Mouse (Mus musculus): ENCODE results near the gene Mesp2. TPM values are rescaled to one million over a fixed set of nuclear protein-coding genes. Genes with fewer than 3 reads are reported as not detected.

Mesp2 gene
- polyA plus RNA-seq, 1 experiment = 7.6 TPM

DNA sequence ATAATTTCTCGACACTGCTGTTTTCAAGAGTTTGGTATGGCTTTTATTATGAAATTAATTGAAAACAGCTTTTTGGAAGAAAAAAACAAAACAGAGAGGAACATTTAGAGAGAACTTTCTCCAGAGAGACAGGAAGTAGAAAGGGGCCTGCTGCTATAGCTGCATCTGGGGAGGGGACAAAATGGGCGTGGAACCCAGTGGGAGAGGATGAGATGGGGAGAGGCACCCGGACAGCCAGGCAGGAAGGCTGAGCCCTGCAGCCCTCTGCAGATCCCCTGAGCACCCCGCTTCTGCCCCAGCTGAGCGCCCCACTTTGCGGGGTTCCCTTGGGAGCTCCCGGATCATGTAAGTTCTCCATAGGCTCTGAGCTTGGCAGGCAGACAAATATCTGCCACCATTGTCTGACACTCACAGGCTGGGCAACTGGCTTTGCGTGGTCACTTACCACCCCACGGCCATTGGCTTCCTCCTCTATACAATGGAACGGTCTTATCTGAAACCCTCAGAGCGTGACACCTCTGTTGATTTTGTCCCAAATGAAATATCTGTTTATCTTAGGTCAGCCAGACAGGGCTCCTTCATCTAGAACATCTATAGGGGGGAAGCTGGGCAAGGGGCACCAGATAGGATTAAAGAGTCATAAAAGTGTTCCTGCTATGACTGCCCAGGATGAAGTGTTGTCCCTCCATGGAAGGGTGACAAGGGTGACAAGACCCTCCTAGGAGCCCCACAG lies 47.8 kb downstream of the Mesp2 start:
- DNase-seq = no peak
- Histone ChIP-seq H3K4me3 (replicated peaks; ENCODE audit: extremely low read depth, low read depth, low read length) (no peak overlapping the region), H3K4me1 (ENCODE audit: control insufficient read depth, insufficient read depth, low read length) (no peaks in the 10 kb centered on the region)
- no peak for TF ChIP-seq CTCF (IDR thresholded peaks at IDR 0.05; ENCODE audit: insufficient read depth, low read length)
- TF ChIP-seq POLR2A (IDR thresholded peaks at IDR 0.05; ENCODE audit: borderline replicate concordance, extremely low read depth, low read depth, low read length) = no peak
- 40% methylated on average over 11 of the region's 11 CpGs for WGBS

DNA sequence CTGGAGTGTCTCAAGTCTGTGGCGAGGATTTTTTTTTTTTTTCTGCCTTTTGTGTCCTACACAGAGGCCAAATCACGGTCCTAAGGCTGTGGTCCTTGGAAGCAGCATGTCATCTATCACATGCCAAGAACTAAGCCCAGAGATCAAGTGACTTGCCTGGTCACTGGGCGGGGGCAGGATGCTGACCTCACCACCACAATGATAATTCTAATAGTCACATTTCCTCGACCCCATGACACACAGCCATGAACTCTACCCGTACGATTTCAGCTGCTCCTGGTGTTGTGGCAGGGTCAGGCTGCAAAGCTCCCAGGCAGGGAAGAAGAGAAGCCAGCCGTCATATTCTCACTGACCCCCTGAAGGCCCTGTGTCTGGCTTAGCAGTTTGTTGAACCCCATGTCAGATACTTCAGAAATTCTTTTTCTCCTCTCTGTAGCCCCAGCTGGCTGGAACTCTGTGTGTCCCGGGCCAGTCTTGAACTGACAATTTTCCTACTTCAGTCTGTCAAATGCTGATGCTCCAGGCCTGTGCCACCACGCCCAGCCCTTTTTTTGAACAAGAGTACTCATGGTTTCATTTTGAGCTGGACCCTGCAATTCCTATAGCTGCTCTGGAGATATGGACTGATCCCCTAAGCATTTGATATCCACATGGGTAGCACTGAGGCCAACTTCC lies 48.6 kb downstream of the Mesp2 start:
- no peak for DNase-seq
- TF ChIP-seq CTCF (IDR thresholded peaks at IDR 0.05; ENCODE audit: insufficient read depth, low read length) = no peak
- no peak for TF ChIP-seq POLR2A (IDR thresholded peaks at IDR 0.05; ENCODE audit: borderline replicate concordance, extremely low read depth, low read depth, low read length)
- Histone ChIP-seq H3K4me3 (replicated peaks; ENCODE audit: extremely low read depth, low read depth, low read length) (no peak overlapping the region), H3K4me1 (ENCODE audit: control insufficient read depth, insufficient read depth, low read length) (no peaks in the 10 kb centered on the region)
- 62% methylated on average over 9 of the region's 9 CpGs for whole genome bisulfite sequencing

DNA sequence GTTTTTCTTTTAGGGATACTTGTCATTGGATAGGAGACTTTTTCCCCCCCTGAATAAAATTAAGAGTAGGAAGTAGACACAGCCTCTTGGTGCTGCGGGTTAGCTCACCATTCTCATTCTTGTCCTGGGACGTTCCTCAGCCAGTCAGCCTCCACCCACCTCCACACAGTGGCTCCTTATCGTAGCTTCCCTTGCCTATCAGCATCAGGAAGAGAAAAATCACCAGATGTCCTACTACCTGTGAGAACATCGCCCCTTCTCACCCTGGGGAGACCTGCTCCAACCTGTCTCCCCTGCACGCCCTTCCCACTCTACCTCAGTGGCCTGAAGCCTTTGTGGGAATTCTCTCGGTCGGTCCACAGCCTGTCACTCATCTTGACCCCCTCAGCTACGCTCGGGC lies 50.3 kb downstream of the Mesp2 start, which contains the start of gene Anpep:
TSS of gene Anpep (minus strand) at position 249 of the 400 bp plus-strand sequence.
- TF ChIP-seq POLR2A (IDR thresholded peaks at IDR 0.05; ENCODE audit: borderline replicate concordance, extremely low read depth, low read depth, low read length) = no peak
- TF ChIP-seq CTCF (IDR thresholded peaks at IDR 0.05; ENCODE audit: insufficient read depth, low read length) = no peak
- Histone ChIP-seq H3K4me3 (replicated peaks; ENCODE audit: extremely low read depth, low read depth, low read length) (no peak within 1 kb of the TSS), H3K4me1 (ENCODE audit: control insufficient read depth, insufficient read depth, low read length) (no peaks in the 10 kb centered on the region)
- 72% methylated on average over 9 of the region's 9 CpGs for WGBS
- no peak for DNase-seq

DNA sequence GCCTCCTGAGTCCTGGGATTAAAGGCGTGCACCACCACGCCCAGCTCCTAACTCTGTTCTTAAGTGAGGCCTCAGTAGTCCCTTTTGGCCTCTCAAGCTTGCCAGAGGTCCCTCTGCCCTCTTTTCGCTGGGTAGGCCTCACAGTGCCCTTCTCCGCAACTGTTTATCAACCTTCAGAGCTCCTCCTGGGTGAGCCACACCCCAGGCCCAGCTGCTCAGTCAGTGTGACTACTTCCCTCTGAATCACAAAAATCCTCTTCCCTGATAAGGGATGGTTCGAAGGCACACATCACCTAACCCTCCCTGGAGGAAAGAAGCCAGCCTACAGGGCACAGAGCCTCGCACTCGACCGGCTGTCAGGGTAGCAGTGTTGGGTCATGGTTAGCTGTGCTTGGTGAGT lies 51.3 kb downstream of the Mesp2 start:
- Histone ChIP-seq H3K4me3 (replicated peaks; ENCODE audit: extremely low read depth, low read depth, low read length) (no peak overlapping the region), H3K4me1 (ENCODE audit: control insufficient read depth, insufficient read depth, low read length) (no peaks in the 10 kb centered on the region)
- no peak for DNase-seq
- no peak for TF ChIP-seq POLR2A (IDR thresholded peaks at IDR 0.05; ENCODE audit: borderline replicate concordance, extremely low read depth, low read depth, low read length)
- TF ChIP-seq CTCF (IDR thresholded peaks at IDR 0.05; ENCODE audit: insufficient read depth, low read length) = no peak
- 90% methylated on average over 8 of the region's 8 CpGs for WGBS

Other genes starting within 250 kb of the Mesp2 start
- gene Rhcg, start 193.1 kb upstream of the Mesp2 start, polyA plus RNA-seq (2012; rRNA removed) = not detected in 2 replicates
- 0.12 and 0.17 TPM in 2 replicates for gene Ticrr, start 150.5 kb upstream of the Mesp2 start, polyA plus RNA-seq (2012; rRNA removed)
- 3.5 and 3.8 TPM in 2 replicates for gene Kif7, start 95.0 kb upstream of the Mesp2 start, polyA plus RNA-seq (2012; rRNA removed)
- gene Plin1, start 77.8 kb upstream of the Mesp2 start, polyA plus RNA-seq (2012; rRNA removed) = 48.1 and 83.8 TPM in 2 replicates
- gene Pex11a, start 67.6 kb upstream of the Mesp2 start, polyA plus RNA-seq (2012; rRNA removed) = 17.9 and 18.6 TPM in 2 replicates
- 1.7 and 1.8 TPM in 2 replicates for gene Wdr93, start 67.6 kb upstream of the Mesp2 start, polyA plus RNA-seq (2012; rRNA removed)
- gene Mesp1, start 16.9 kb upstream of the Mesp2 start, polyA plus RNA-seq (2012; rRNA removed) = 18.8 and 27.6 TPM in 2 replicates
- gene Anpep, start 50.3 kb downstream of the Mesp2 start, polyA plus RNA-seq (2012; rRNA removed) = 72.8 and 80.7 TPM in 2 replicates
- 13.1 and 15.6 TPM in 2 replicates for gene Ap3s2, start 109.9 kb downstream of the Mesp2 start, polyA plus RNA-seq (2012; rRNA removed)
- 13.1 and 17.2 TPM in 2 replicates for gene Arpin, start 124.6 kb downstream of the Mesp2 start, polyA plus RNA-seq (2012; rRNA removed)
- gene Zfp710, start 214.1 kb downstream of the Mesp2 start, polyA plus RNA-seq (2012; rRNA removed) = 60.0 and 65.8 TPM in 2 replicates